ENCODE assay signal across 8 mouse cellular contexts in genomic region chr14:59625158-59625805, GRCm38 (mm10). TPM values are rescaled to one million over a fixed set of nuclear protein-coding genes. Genes with fewer than 3 reads are reported as not detected.
DNase-seq lines count a peak whose midpoint lies in the region; ATAC-seq and TF ChIP-seq lines count a peak whose summit lies in the region.

TSS of gene Shisa2 (plus strand) at chr14:59625308.

- H3K27me3 ChIP-seq in embryonic facial prominence, embryonic 13.5 days, result peaks cover 45% of the 10 kb centered on the region
- peaks cover 25% of the 10 kb centered on the region; the same call in 1 of the 2 replicates for H3K27me3 ChIP-seq in limb, embryonic 13.5 days
- H3K27me3 ChIP-seq in midbrain, embryonic 13.5 days, result peaks cover 53% of the 10 kb centered on the region

- H3K4me1 ChIP-seq in bone marrow, adult 2 months (ENCODE audit: control insufficient read depth, insufficient read depth, low read length), result no peaks in the 10 kb centered on the region
- H3K4me1 ChIP-seq in embryonic facial prominence, embryonic 13.5 days, result peaks cover 34% of the 10 kb centered on the region
- H3K4me1 ChIP-seq in limb, embryonic 13.5 days, result peaks cover 49% of the 10 kb centered on the region
- peaks cover 27% of the 10 kb centered on the region for H3K4me1 ChIP-seq in midbrain, embryonic 13.5 days (replicated peaks)

- H3K4me3 ChIP-seq in bone marrow, adult 2 months (replicated peaks; ENCODE audit: control insufficient read depth, low read depth, low read length), result peak within 1 kb of the TSS; percentile 6
- H3K4me3 ChIP-seq in embryonic facial prominence, embryonic 13.5 days, result peak within 1 kb of the TSS; percentile 62
- peak within 1 kb of the TSS; percentile 78 for H3K4me3 ChIP-seq in limb, embryonic 13.5 days
- peak within 1 kb of the TSS; percentile 65 for H3K4me3 ChIP-seq in midbrain, embryonic 13.5 days (replicated peaks)

- peak within 1 kb of the TSS; percentile 7; the same call in 1 of the 2 replicates for H3K27ac ChIP-seq in bone marrow, adult 2 months (ENCODE audit: control insufficient read depth, insufficient read depth, low read depth, low read length, poor library complexity)
- peak within 1 kb of the TSS; percentile 39 for H3K27ac ChIP-seq in embryonic facial prominence, embryonic 13.5 days
- H3K27ac ChIP-seq in limb, embryonic 13.5 days, result peak within 1 kb of the TSS; percentile 94
- H3K27ac ChIP-seq in midbrain, embryonic 13.5 days, result peak within 1 kb of the TSS; percentile 79

- peak; percentile 23 for DNase-seq in heart, adult 8-10 months (ENCODE audit: low spot score)
- DNase-seq in kidney, adult 8-10 months, result peak; percentile 53 to 55
- DNase-seq in spleen, postnatal 36 days (ENCODE audit: low spot score in 2 of 2), result peak; percentile 23 to 33

- TF ChIP-seq CTCF in bone marrow, adult 2 months (IDR thresholded peaks at IDR 0.05; ENCODE audit: control insufficient read depth, insufficient read depth, low read length), result no peak; the same call in 1 of the 2 replicates

- peak within 1 kb of the TSS; percentile 83 for H3K4me2 ChIP-seq in embryonic facial prominence, embryonic 13.5 days
- peak within 1 kb of the TSS; percentile 81 for H3K4me2 ChIP-seq in limb, embryonic 13.5 days (replicated peaks)
- H3K4me2 ChIP-seq in midbrain, embryonic 13.5 days (replicated peaks), result peak within 1 kb of the TSS; percentile 81

- WGBS in bone marrow, adult 2 months, result 1% methylated on average over 65 of the region's 65 CpGs
- WGBS in embryonic facial prominence, embryonic 13.5 days, result under 1% methylated on average over 63 of the region's 65 CpGs
- WGBS in limb, embryonic 13.5 days, result 0% methylated on average over 64 of the region's 65 CpGs
- under 1% methylated on average over 65 of the region's 65 CpGs for WGBS in midbrain, embryonic 13.5 days

- H3K9me3 ChIP-seq in embryonic facial prominence, embryonic 13.5 days, result no peaks in the 10 kb centered on the region
- no peaks in the 10 kb centered on the region for H3K9me3 ChIP-seq in limb, embryonic 13.5 days
- no peaks in the 10 kb centered on the region for H3K9me3 ChIP-seq in midbrain, embryonic 13.5 days

- peak within 1 kb of the TSS; percentile 77 for H3K9ac ChIP-seq in embryonic facial prominence, embryonic 13.5 days
- peak within 1 kb of the TSS; percentile 94 for H3K9ac ChIP-seq in limb, embryonic 13.5 days
- H3K9ac ChIP-seq in midbrain, embryonic 13.5 days (replicated peaks), result peak within 1 kb of the TSS; percentile 74

- ATAC-seq in embryonic facial prominence, embryonic 13.5 days (ENCODE audit: insufficient number of reproducible peaks, insufficient read depth, low FRiP score, low TSS enrichment, low read depth), result peak; percentile 73; the same call in 1 of the 2 replicates
- peak; percentile 87 for ATAC-seq in limb, embryonic 13.5 days (ENCODE audit: low FRiP score, low read depth)
- peak; percentile 94 for ATAC-seq in midbrain, embryonic 13.5 days
- no peak for ATAC-seq in erythroid progenitor cell, adult 5-6 weeks (replicated peaks; ENCODE audit: low FRiP score, poor library complexity, severe bottlenecking)

- TF ChIP-seq POLR2A in bone marrow, adult 2 months (IDR thresholded peaks at IDR 0.05; ENCODE audit: borderline replicate concordance, control insufficient read depth, low read depth, low read length), result no peak

- peaks cover 6% of the 10 kb centered on the region for H3K36me3 ChIP-seq in embryonic facial prominence, embryonic 13.5 days
- peaks cover 10% of the 10 kb centered on the region for H3K36me3 ChIP-seq in limb, embryonic 13.5 days
- H3K36me3 ChIP-seq in midbrain, embryonic 13.5 days, result peaks cover 8% of the 10 kb centered on the region

RNA-seq across cellular contexts. Expression of gene Shisa2, which starts in this region (rescaled TPM):
- polyA plus RNA-seq in bone marrow, adult 2 months (2011; ENCODE audit: insufficient read depth, insufficient read length, low replicate concordance, missing spikeins), result not detected in 2 replicates
- 9.4 and 10.0 TPM in 2 replicates for polyA plus RNA-seq in embryonic facial prominence, embryonic 13.5 days (2015; fragmentation: Nextera tagmentation; extraction: Ambion mirVana)
- total RNA-seq in heart, adult 8-10 months (2022), result 1 to 10 TPM in 1 of 4 experiments, under 1 TPM in 3; 0.87 to 1.1 (median 0.90) TPM
- 46.6 and 54.2 TPM in 2 replicates for polyA plus RNA-seq in limb, embryonic 13.5 days (2015; fragmentation: Nextera tagmentation; extraction: Ambion mirVana)
- polyA plus RNA-seq in midbrain, embryonic 13.5 days (2015; fragmentation: Nextera tagmentation; extraction: Ambion mirVana), result 2.1 and 6.2 TPM in 2 replicates
- total RNA-seq in erythroid progenitor cell, adult 5-6 weeks (2015; ENCODE audit: low replicate concordance), result not detected in 2 replicates
- not detected in 2 replicates for total RNA-seq in erythroid progenitor cell, adult 5-6 weeks (2017; ENCODE audit: low replicate concordance)

Comparison
In these comparisons a context has a peak if more than half of its experiments do, and no peak if none do; other contexts are left out.
1. H3K27ac ChIP-seq: peak in every context shown above with its lines; median percentile 94 in limb, embryonic 13.5 days; 79 in midbrain, embryonic 13.5 days; 39 in embryonic facial prominence, embryonic 13.5 days; 7 in bone marrow, adult 2 months.
2. H3K4me3 ChIP-seq: peak in every context shown above with its lines; median percentile 78 in limb, embryonic 13.5 days; 65 in midbrain, embryonic 13.5 days; 62 in embryonic facial prominence, embryonic 13.5 days; 6 in bone marrow, adult 2 months.